Mouse (Mus musculus) ES-E14 (cell line): ENCODE measurements at regions not wholly inside any gene's neighbourhood (a gene's known extent, or its start where the extent isn't known, plus 50 kb on each side); places are given as distances from the start of the nearest gene placed in this dataset.

Experiments
- CHD2 ChIP-seq: IDR thresholded peaks from 2 replicates; pipeline ENCODE4 v1.6.1; 2014; ENCODE audit warnings: mild to moderate bottlenecking, low read depth, low read length, inconsistent platforms
- HCFC1 ChIP-seq: IDR thresholded peaks from 2 replicates; pipeline ENCODE4 v1.6.1; 2012; ENCODE audit warnings: low read length, inconsistent platforms, borderline replicate concordance; ENCODE audit not compliant: insufficient read depth
- MAFK ChIP-seq: IDR thresholded peaks from 2 replicates; pipeline ENCODE4 v1.6.1; 2014; ENCODE audit warnings: mild to moderate bottlenecking, low read depth, low read length, inconsistent platforms; ENCODE audit not compliant: insufficient read depth
- ZNF384 ChIP-seq: IDR thresholded peaks from 2 replicates; pipeline ENCODE4 v1.6.1; 2012; ENCODE audit warnings: low read depth, low read length, inconsistent platforms

GRCm38 (mm10) chr8:64375509-64375908, 169.4 kb upstream of the Tll1 start:
- TF ChIP-seq ZNF384 (no peak), CHD2 (no peak), HCFC1 (no peak), MAFK (no peak)
